Mouse (Mus musculus) cerebellum, postnatal 10 days (tissue): ENCODE measurements at regions not wholly inside any gene's neighbourhood (a gene's known extent, or its start where the extent isn't known, plus 50 kb on each side); places are given as distances from the start of the nearest gene placed in this dataset.
A peak's percentile ranks its signal among the peaks of the same experiment; 100 is the strongest.

ENCODE experiments used
- DNase-seq, 2 experiments: peaks; one replicate each; pipeline ENCODE4 v3.0.0; 2021; ENCODE audit warnings: mixed read lengths in 2 of 2

GRCm38 (mm10) chr2:10307376-10307775 is 62.9 kb upstream of the Sfmbt2 start:
- no peak for DNase-seq

DNA sequence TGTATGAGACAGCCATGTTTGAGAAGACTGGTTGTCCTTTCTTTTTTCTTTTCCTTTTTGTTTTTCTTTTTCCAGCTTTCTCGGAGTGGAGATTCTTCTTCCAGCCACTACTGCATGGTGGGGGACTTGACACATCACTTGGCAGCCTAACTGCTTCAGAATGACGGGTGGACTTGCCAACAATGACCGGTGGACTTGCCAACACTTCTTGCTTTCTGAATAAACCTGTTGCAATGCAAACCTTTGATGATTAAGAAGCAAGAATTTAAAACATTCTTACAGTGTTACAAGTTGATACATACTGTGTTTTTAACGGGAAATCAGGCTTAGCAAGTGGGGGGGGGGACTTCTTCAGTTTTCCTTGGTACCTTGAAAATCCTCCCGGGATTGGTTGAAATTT is 60.7 kb upstream of the Sfmbt2 start:
- peak; percentile 32 to 42 for DNase-seq

DNA sequence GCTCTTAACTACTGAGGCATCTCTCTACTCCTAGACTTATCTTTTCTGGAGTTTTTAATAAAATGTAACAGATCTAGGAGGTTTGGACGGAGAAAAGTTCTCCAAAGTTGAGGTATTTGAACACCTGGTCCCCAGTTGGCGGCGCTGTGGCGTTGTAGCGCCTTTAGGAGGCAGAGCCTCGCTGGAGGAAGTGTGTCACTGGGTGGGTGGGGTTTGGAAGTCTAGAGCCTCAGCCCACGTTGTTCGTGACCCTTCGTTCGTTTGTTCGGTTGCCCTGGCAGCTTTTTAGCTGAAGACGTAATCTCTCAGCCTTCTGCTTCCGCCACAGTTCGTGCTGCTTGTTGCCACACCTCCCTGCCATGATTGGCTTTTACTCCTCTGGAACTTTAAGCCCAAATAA is 58.6 kb upstream of the Sfmbt2 start:
- no peak for DNase-seq

GRCm38 (mm10) chr2:10312398-10312797 is 57.9 kb upstream of the Sfmbt2 start:
- no peak for DNase-seq

DNA sequence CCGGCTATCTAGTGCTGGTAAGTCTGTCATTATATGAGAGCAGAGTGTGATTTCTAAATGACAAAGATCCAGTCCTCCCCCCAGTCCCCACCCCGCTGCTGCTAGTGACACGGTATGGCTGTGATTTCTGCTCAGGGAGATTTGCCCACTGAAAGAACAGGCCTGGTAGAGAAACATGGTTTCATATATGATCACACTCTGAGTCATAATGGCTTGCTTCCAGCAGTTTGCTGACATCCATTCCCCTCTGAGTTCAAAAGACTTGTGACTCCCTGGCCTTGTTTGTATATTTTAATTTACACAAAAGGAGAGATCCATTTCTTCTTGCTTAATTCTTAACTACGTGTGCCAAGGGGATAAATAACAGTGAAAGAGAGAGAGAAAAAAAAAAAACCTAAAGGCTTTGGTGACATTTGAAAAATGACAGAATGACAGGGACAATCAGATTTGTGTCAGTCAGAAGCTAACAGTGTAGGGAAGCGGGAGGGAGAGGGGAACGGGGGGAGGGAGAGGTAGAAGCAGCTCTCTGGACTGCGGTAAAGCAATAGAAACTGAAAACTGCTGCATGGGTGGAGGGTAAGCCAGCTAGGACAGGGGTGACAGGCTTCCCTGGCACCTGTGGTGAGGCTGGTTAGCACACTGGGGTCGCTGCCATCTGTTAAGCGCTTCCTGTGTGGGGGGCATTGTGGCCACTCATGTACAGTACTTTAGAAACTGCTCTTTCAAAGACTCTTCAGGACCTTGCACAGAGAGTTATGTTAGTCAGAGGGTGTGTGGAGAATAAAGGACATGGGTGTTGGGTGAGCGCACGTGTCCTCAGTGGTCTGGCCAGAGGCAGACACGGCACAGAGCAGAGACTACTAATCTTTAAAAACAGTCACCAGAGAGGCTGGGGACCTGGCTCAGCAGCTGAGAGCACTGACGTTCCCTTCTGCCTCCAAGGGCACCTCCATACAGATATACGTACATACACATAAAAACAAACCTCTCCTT is 55.8 kb upstream of the Sfmbt2 start:
- peak; percentile 31 to 60 for DNase-seq

GRCm38 (mm10) chr2:10316347-10316746 is 54.0 kb upstream of the Sfmbt2 start:
- DNase-seq, result no peak

GRCm38 (mm10) chr2:10318166-10318768 is 52.0 kb upstream of the Sfmbt2 start:
- no peak for DNase-seq
